Mouse (Mus musculus) intestine, embryonic 14.5 days (tissue): ENCODE measurements around the gene Tsc22d3. TPM values are rescaled to one million over a fixed set of nuclear protein-coding genes. Genes with fewer than 3 reads are reported as not detected.
"Not testable (repeated sequence)": the region's sequence is repeated elsewhere in the genome, so short reads cannot be mapped to it uniquely, and the experiment has no call there.

ENCODE experiments used
- ATAC-seq: fragments of 200-750 bp; cut with Nextera tagmentation; replicated peaks from 2 replicates; pipeline ENCODE4 v1.8.0; 2017; ENCODE audit warnings: low read depth, moderate number of reproducible peaks, moderate TSS enrichment, moderate library complexity; ENCODE audit not compliant: low FRiP score, low TSS enrichment
- DNase-seq: peaks from one replicate; pipeline ENCODE4 v3.0.0-alpha.2; 2018; ENCODE audit warnings: low spot score
- H3K27ac ChIP-seq: fragments of 300-500 bp; sonication (generic); 2 replicates; pipeline ENCODE4 v1.5.1; 2014; ENCODE audit warnings: low read depth, mild to moderate bottlenecking, control low read depth
- H3K27me3 ChIP-seq: fragments of 300-500 bp; sonication (generic); replicated peaks from 2 replicates; pipeline ENCODE4 v1.6.1; 2014; ENCODE audit warnings: low read length, control low read depth; ENCODE audit not compliant: control insufficient read depth, insufficient read depth
- H3K36me3 ChIP-seq: fragments of 300-500 bp; sonication (generic); 2 replicates; pipeline ENCODE4 v1.6.1; 2014; ENCODE audit warnings: low read length, control low read depth; ENCODE audit not compliant: control insufficient read depth, insufficient read depth
- H3K4me1 ChIP-seq: fragments of 300-500 bp; sonication (generic); replicated peaks from 2 replicates; pipeline ENCODE4 v1.6.1; 2014; ENCODE audit warnings: low read length, control low read depth, mixed read lengths; ENCODE audit not compliant: control insufficient read depth, insufficient read depth
- H3K4me2 ChIP-seq: fragments of 300-500 bp; sonication (generic); 2 replicates; pipeline ENCODE4 v1.6.1; 2014; ENCODE audit warnings: low read length
- H3K4me3 ChIP-seq: fragments of 300-500 bp; sonication (generic); 2 replicates; pipeline ENCODE4 v1.5.1; 2014; ENCODE audit warnings: low read depth, low read length, control low read depth, mixed read lengths
- H3K9ac ChIP-seq: fragments of 300-500 bp; sonication (generic); 2 replicates; pipeline ENCODE4 v1.6.1; 2014; ENCODE audit warnings: mild to moderate bottlenecking, low read length
- H3K9me3 ChIP-seq: fragments of 300-500 bp; sonication (generic); 2 replicates; pipeline ENCODE4 v1.6.1; 2016; ENCODE audit warnings: low read length, control low read depth; ENCODE audit not compliant: control insufficient read depth
- WGBS: fragments of 180-500 bp; shearing (Covaris S2); extraction: QIAGEN DNeasy Blood & Tissue Kit; methylation state at CpG from one replicate; pipeline ENCODE4 v1.1.7; 2014; 5-methylcytosine and 5-hydroxymethylcytosine counted together
- polyA plus RNA-seq: library from polyadenylated mRNA; unstranded; fragments of >200 nt; fragmentation: Nextera tagmentation; extraction: Ambion mirVana; gene quantifications from 2 replicates; pipeline ENCODE4 v1.2.1, GENCODE M21; 2014

Gene Tsc22d3
- polyA plus RNA-seq, 1 experiment from 2014 or later: 59.0 TPM

DNA sequence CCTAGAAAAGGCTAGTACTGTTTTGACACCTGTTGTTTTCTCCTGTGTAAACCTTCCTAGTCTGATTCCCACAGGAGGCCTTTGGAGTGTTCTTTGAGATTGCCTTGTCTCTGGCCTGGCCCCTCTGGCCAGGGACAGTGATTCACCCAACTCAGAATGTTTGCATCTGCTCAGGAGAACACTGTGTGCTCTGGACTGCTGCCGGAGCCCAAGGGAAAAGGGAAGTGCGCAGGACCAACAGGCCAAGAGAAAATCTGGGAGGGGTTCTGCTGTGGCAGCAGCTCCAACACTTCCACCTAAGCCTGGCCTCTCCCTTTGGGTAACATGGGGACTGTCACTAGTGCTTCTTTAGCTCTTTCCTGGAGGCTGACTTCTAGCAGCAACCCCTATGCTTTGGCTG, 87.1 kb downstream of the Tsc22d3 start:
- peaks cover 6% of the 10 kb centered on the region; the same call in 1 of the 2 replicates for H3K4me1 ChIP-seq
- no peaks in the 10 kb centered on the region for H3K9me3 ChIP-seq
- H3K36me3 ChIP-seq: no peaks in the 10 kb centered on the region
- H3K4me3 ChIP-seq: no peak overlapping the region
- no peak overlapping the region for H3K4me2 ChIP-seq
- ATAC-seq (no peak), DNase-seq (no peak)
- 74% methylated on average over 2 of the region's 2 CpGs for WGBS
- H3K27ac ChIP-seq: no peak overlapping the region
- H3K9ac ChIP-seq: no peak overlapping the region
- H3K27me3 ChIP-seq: no peaks in the 10 kb centered on the region; the same call in 1 of the 2 replicates

DNA sequence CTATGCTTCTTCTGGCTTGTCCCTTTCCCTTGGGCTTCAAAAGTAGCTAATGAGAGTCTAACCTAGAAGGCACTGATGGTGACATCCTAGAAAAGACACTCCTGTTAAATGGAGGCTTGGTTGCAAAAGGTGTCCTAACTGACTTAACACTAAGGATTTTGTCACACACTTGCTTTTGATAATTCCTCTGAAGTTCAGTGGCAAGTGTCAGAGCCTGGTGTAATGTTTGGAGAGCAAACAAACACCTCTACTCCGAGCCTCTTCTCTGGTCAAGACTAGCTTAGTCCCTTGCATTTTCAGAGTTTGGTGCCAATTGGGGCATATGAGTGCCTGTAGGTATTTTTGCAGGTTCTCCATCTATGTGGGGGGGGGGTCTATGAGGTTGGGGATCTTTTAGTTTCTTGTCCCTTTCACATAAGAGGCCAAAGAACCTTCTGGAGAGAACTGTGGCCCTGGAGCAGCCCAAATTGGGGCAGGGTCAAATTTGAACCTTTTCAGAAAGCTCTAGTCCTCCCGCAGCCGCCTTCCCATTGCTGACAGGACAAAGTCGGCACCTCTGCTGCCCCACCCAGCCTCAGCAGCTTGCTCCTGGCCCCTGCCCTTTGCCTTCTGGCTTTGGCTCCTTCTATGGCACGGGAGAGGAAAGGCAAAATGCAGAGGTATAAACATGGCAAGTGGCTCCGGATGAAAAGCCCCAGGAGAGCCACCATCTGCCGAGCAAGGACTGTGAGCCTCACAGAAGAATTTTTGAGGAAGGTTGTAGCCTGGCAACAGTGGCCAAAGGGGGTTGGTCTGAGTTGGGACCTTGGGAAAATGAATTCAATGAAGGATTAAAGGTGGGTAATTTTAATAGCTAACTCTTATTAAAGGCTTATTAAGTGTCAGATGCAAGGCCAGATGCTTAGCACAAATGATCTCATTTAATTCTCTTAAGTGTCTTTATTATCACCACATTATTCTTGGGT, 88.5 kb downstream of the Tsc22d3 start:
- no peaks in the 10 kb centered on the region for H3K36me3 ChIP-seq
- no peak overlapping the region for H3K4me3 ChIP-seq
- H3K27ac ChIP-seq: no peak overlapping the region
- H3K4me2 ChIP-seq: no peak overlapping the region; the same call in 1 of the 2 replicates
- DNase-seq: no peak
- H3K27me3 ChIP-seq: no peaks in the 10 kb centered on the region; the same call in 1 of the 2 replicates
- WGBS: 53% methylated on average over 7 of the region's 7 CpGs
- H3K9ac ChIP-seq: no peak overlapping the region
- H3K4me1 ChIP-seq: peaks cover 6% of the 10 kb centered on the region; the same call in 1 of the 2 replicates
- ATAC-seq: no peak
- H3K9me3 ChIP-seq: no peaks in the 10 kb centered on the region

DNA sequence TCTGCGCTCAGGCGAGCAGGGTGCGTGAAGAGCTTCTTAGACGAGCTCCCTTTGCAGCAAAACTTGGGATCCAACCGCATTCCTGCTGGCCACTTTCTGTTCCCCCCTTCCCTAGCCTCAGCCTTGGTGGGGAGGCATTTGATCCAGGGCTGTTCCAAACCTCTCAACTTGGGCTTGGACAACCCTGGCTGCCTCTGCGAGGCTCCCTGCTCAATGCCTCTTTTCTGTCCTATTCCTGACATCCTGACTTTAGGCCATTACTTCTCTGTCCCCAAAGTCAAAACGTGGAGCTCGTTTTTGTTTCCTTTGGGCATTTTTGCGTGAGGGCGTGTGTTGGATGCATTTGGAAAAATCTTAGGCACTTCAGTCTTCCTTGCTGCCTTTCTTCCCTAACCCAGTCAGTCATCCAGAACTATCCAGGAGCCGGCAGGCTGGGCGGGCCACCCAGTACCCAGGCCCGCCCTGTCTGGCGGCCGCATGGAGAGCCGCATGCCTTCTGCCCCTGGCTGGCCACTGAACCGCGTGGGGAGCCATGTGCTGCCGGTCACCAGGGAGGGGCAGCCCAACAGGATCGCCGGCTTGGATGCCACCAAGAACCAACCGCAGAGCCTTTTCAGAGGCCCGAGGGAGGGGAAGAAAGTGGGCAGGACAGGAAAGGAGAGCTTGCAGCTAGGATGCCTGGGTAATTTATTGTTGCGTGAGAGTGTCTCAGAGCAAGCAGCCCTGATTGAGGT, 89.6 kb downstream of the Tsc22d3 start:
- Histone ChIP-seq H3K27me3 (no peaks in the 10 kb centered on the region; the same call in 1 of the 2 replicates), H3K27ac (no peak overlapping the region), H3K4me2 (peak overlapping the region; percentile 38), H3K9me3 (no peaks in the 10 kb centered on the region), H3K4me1 (peaks cover 6% of the 10 kb centered on the region; the same call in 1 of the 2 replicates), H3K4me3 (peak overlapping the region; percentile 16), H3K36me3 (no peaks in the 10 kb centered on the region), H3K9ac (0 out of 2 replicates have a peak overlapping the region, but pooled peaks have one; percentile 16)
- DNase-seq (peak; percentile 55), ATAC-seq (no peak)
- WGBS: 40% methylated on average over 24 of the region's 24 CpGs

DNA sequence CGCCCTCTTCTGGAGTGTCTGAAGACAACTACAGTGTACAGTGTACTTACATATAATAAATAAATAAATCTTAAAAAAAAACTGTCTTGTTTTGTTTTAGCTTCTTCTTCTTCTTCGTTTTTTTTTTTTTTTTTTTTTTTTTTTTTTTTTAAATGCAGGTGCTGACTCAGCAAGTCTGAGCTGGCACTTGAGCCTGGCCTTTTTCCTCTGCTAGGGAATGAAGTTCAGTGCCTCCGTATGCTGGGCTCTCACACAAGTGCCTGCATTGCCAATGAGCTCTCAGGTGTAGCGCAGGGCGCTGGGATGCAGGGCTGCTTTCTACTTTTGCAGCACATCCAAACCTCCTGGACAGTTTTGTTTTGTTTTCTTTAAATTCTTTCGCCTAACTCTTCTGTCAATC, 90.6 kb downstream of the Tsc22d3 start:
- Histone ChIP-seq H3K4me3 (no peak overlapping the region), H3K9ac (no peak overlapping the region), H3K4me2 (no peak overlapping the region), H3K36me3 (no peaks in the 10 kb centered on the region), H3K9me3 (no peaks in the 10 kb centered on the region), H3K27ac (no peak overlapping the region), H3K27me3 (no peaks in the 10 kb centered on the region; the same call in 1 of the 2 replicates), H3K4me1 (peaks cover 6% of the 10 kb centered on the region; the same call in 1 of the 2 replicates)
- ATAC-seq (no peak), DNase-seq (no peak)
- WGBS: 61% methylated on average over 6 of the region's 6 CpGs

DNA sequence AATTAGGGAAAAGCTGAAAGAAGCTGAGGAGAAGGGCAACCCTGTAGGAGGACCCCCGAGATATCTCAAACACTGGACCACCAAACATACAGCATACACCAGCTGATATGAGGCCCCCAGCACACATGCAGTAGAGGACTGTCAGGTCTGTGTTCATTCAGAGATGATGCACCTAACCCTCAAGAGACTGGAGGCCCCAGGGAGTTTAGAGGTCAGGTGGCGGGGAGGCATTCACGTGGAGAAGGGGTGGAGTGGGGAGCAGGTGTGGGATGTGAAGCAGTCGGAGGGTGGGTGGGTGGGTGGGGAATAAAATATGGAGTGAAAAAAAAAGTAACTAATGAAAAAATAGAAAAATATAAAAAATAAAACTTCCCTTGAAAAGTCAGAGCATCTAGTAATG, 91.7 kb downstream of the Tsc22d3 start:
- not testable (repeated sequence) for H3K36me3 ChIP-seq, H3K27ac ChIP-seq, H3K9me3 ChIP-seq, H3K4me1 ChIP-seq, H3K4me2 ChIP-seq, H3K9ac ChIP-seq, ATAC-seq, H3K4me3 ChIP-seq, DNase-seq, H3K27me3 ChIP-seq
- WGBS: 72% methylated on average over 4 of the region's 4 CpGs

DNA sequence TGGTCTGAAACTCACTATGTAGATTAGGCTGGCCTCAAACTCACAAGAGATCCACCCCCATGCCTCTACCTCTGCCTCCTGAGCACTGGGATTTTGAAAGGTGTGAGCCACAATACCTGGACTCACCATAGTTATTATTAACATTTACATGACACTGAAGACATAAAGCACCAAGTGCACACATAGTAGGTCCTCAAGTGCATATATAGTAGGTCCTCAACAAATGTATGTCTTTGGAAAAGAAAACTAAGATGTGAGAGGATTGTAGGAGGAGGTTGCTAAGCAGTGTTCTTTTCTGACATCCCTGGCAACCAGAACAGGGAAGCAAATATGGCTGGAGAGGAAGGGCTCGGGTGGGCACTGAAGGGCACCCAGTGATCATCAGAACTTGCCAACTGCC, 93.1 kb downstream of the Tsc22d3 start:
- ATAC-seq: no peak
- no peak overlapping the region for H3K9ac ChIP-seq
- H3K4me1 ChIP-seq: peaks cover 6% of the 10 kb centered on the region; the same call in 1 of the 2 replicates
- no peaks in the 10 kb centered on the region; the same call in 1 of the 2 replicates for H3K27me3 ChIP-seq
- 92% methylated on average over 1 of the region's 1 CpGs for WGBS
- no peaks in the 10 kb centered on the region for H3K36me3 ChIP-seq
- no peak for DNase-seq
- no peak overlapping the region for H3K4me2 ChIP-seq
- no peak overlapping the region for H3K4me3 ChIP-seq
- no peak overlapping the region for H3K27ac ChIP-seq
- H3K9me3 ChIP-seq: no peaks in the 10 kb centered on the region

DNA sequence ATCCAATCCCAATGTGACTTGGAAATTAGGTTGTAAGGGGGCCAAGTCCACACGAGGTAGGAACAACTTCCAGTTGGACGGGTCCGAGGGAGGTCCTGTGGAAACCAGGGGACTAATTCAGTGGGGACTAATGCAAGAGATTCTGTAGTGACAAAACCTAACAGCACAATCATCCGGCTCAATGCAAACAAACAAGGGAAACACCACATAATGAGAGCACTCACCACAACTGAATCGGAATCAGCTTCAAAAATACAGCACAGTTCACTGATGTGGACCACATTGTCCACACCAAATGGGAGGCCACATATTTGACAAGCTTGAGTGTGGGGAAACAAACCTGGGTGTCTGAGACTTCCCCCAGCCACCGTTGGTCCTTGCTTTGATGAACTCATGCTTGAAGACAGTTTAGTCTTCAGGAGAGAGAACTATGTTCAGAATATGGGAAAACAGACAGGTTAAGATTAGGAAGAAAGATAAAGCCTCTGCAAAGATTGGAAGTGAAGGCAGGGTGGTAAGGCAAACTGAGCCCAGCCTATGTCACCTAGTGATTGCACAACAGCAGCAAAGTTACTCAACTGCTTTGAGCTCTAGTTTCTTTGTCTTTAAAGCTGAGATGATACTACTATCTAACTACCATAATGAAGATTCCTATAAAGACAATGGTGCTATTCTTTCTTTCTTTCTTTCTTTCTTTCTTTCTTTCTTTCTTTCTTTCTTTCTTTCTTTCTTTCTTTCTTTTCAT, 93.9 kb downstream of the Tsc22d3 start:
- ATAC-seq: no peak
- H3K27me3 ChIP-seq: no peaks in the 10 kb centered on the region; the same call in 1 of the 2 replicates
- DNase-seq: no peak
- no peak overlapping the region for H3K4me2 ChIP-seq
- WGBS: 76% methylated on average over 6 of the region's 6 CpGs
- peaks cover 6% of the 10 kb centered on the region; the same call in 1 of the 2 replicates for H3K4me1 ChIP-seq
- H3K9me3 ChIP-seq: no peaks in the 10 kb centered on the region
- no peaks in the 10 kb centered on the region for H3K36me3 ChIP-seq
- no peak overlapping the region for H3K4me3 ChIP-seq
- no peak overlapping the region for H3K27ac ChIP-seq
- H3K9ac ChIP-seq: no peak overlapping the region
